Mouse (Mus musculus) CH12.LX (cell line): ENCODE data around the gene Bpifa1. TPM values are rescaled to one million over a fixed set of nuclear protein-coding genes. Genes with fewer than 3 reads are reported as not detected.

ENCODE experiments used
- DNase-seq: peaks from one replicate; pipeline ENCODE4 v3.0.0-alpha.2; 2013; ENCODE audit errors: extremely low read depth
- H3K27ac ChIP-seq: 2 replicates; pipeline ENCODE4 v1.5.1; 2012; ENCODE audit warnings: low read depth, mild to moderate bottlenecking, control low read depth, moderate library complexity; ENCODE audit not compliant: insufficient read depth
- H3K27me3 ChIP-seq: replicated peaks from 2 replicates; pipeline ENCODE3; 2012; ENCODE audit warnings: inconsistent platforms
- H3K36me3 ChIP-seq, 2 experiments: replicated peaks in 1 of 2; 2 replicates each; pipeline versions ENCODE3 to v1.6.1; 2012; ENCODE audit warnings: inconsistent platforms in 1 of 2, low read length in 1 of 2, mild to moderate bottlenecking in 1 of 2, mixed read lengths in 1 of 2, moderate library complexity in 1 of 2; ENCODE audit not compliant: control insufficient read depth in 1 of 2, insufficient read depth in 1 of 2
- H3K4me1 ChIP-seq, 2 experiments: 2 replicates each; pipeline ENCODE4 v1.6.1; 2012; ENCODE audit warnings: inconsistent platforms in 1 of 2, moderate library complexity in 1 of 2; ENCODE audit not compliant: insufficient read depth in 2 of 2, control insufficient read depth in 1 of 2
- H3K4me2 ChIP-seq: 2 replicates; pipeline ENCODE4 v1.6.1; 2012; ENCODE audit warnings: low read depth, mild to moderate bottlenecking, control low read depth; ENCODE audit not compliant: poor library complexity, insufficient read depth, severe bottlenecking
- H3K4me3 ChIP-seq, 3 experiments: fragments of 150-350 bp in 1 of 3; sonication (generic) in 1 of 3; replicated peaks in 1 of 3; 2 replicates each; pipeline versions ENCODE3 to v1.5.1; 2011 to 2012; ENCODE audit warnings: low read depth in 2 of 3, low read length in 2 of 3, mild to moderate bottlenecking in 2 of 3, moderate library complexity in 2 of 3, control low read depth in 1 of 3, improper control_type of control experiment in 1 of 3, inconsistent platforms in 1 of 3, mixed read lengths in 1 of 3; ENCODE audit not compliant: poor library complexity in 1 of 3
- H3K79me2 ChIP-seq: replicated peaks from 2 replicates; pipeline ENCODE4 v1.6.1; 2012; ENCODE audit warnings: mild to moderate bottlenecking, moderate library complexity; ENCODE audit not compliant: control insufficient read depth, poor library complexity, insufficient read depth, severe bottlenecking; ENCODE audit errors: extremely low read depth
- H3K9ac ChIP-seq: 2 replicates; pipeline ENCODE4 v1.6.1; 2012; ENCODE audit warnings: low read depth, mild to moderate bottlenecking, control low read depth, moderate library complexity; ENCODE audit not compliant: insufficient read depth
- H3K9me3 ChIP-seq: replicated peaks from 2 replicates; pipeline ENCODE3; 2012; ENCODE audit warnings: low read length, inconsistent platforms, mixed read lengths
- CHD1 ChIP-seq: IDR thresholded peaks from 2 replicates; pipeline ENCODE4 v1.6.1; 2012; ENCODE audit warnings: low read depth, low read length, improper control_type of control experiment, inconsistent platforms
- CHD2 ChIP-seq: IDR thresholded peaks from 2 replicates; pipeline ENCODE4 v1.6.1; 2011; ENCODE audit warnings: low read length, improper control_type of control experiment
- CTCF ChIP-seq, 2 experiments: IDR thresholded peaks in 1 of 2; conservative IDR thresholded peaks in 1 of 2; 2 replicates each; pipeline ENCODE4 v1.5.1; 2011 to 2012; ENCODE audit warnings: low read depth in 2 of 2, low read length in 2 of 2, improper control_type of control experiment in 1 of 2, inconsistent platforms in 1 of 2, mild to moderate bottlenecking in 1 of 2, moderate library complexity in 1 of 2
- EP300 ChIP-seq: IDR thresholded peaks from 2 replicates; pipeline ENCODE4 v1.6.1; 2011; ENCODE audit warnings: low read length, improper control_type of control experiment
- ETS1 ChIP-seq: conservative IDR thresholded peaks from 2 replicates; pipeline ENCODE4 v1.6.1; 2012; ENCODE audit warnings: low read depth, mild to moderate bottlenecking, inconsistent platforms, low read length, improper control_type of control experiment, moderate library complexity
- GABPA ChIP-seq: IDR thresholded peaks from 2 replicates; pipeline ENCODE4 v1.6.1; 2012; ENCODE audit warnings: low read depth, low read length, improper control_type of control experiment, inconsistent platforms; ENCODE audit not compliant: insufficient replicate concordance
- HCFC1 ChIP-seq: IDR thresholded peaks from 2 replicates; pipeline ENCODE4 v1.6.1; 2012; ENCODE audit warnings: low read depth, mild to moderate bottlenecking, inconsistent platforms, low read length, improper control_type of control experiment
- JUN ChIP-seq: IDR thresholded peaks from 2 replicates; pipeline ENCODE4 v1.6.1; 2011; ENCODE audit warnings: low read depth, mild to moderate bottlenecking, low read length, improper control_type of control experiment, moderate library complexity; ENCODE audit not compliant: insufficient read depth
- JUND ChIP-seq: conservative IDR thresholded peaks from 2 replicates; pipeline ENCODE4 v1.6.1; 2011; ENCODE audit warnings: low read depth, low read length, improper control_type of control experiment
- MAFK ChIP-seq: IDR thresholded peaks from 2 replicates; pipeline ENCODE4 v1.6.1; 2011; ENCODE audit warnings: low read length, improper control_type of control experiment; ENCODE audit not compliant: insufficient replicate concordance
- MAZ ChIP-seq: IDR thresholded peaks from 2 replicates; pipeline ENCODE4 v1.6.1; 2012; ENCODE audit warnings: low read depth, mild to moderate bottlenecking, inconsistent platforms, low read length, improper control_type of control experiment, moderate library complexity
- MEF2A ChIP-seq: IDR thresholded peaks from 2 replicates; pipeline ENCODE4 v1.6.1; 2014; ENCODE audit warnings: low read depth, mild to moderate bottlenecking, inconsistent platforms, low read length, improper control_type of control experiment, borderline replicate concordance
- MXI1 ChIP-seq: IDR thresholded peaks from 2 replicates; pipeline ENCODE4 v1.6.1; 2011; ENCODE audit warnings: mild to moderate bottlenecking, low read depth, low read length, improper control_type of control experiment
- MYC ChIP-seq: IDR thresholded peaks from 2 replicates; pipeline ENCODE4 v1.6.1; 2011; ENCODE audit warnings: low read depth, mild to moderate bottlenecking, improper control_type of control experiment, low read length
- NELFE ChIP-seq: IDR thresholded peaks from 2 replicates; pipeline ENCODE4 v1.6.1; 2011; ENCODE audit warnings: low read depth, low read length, improper control_type of control experiment
- NRF1 ChIP-seq: IDR thresholded peaks from 2 replicates; pipeline ENCODE4 v1.6.1; 2014; ENCODE audit warnings: low read depth, mild to moderate bottlenecking, inconsistent platforms, low read length, improper control_type of control experiment, moderate library complexity
- PAX5 ChIP-seq: IDR thresholded peaks from 2 replicates; pipeline ENCODE4 v1.6.1; 2012; ENCODE audit warnings: low read length, inconsistent platforms, mixed read lengths
- POLR2A ChIP-seq: IDR thresholded peaks from 2 replicates; pipeline ENCODE4 v1.6.1; 2011; ENCODE audit warnings: low read depth, mild to moderate bottlenecking, improper control_type of control experiment, low read length
- POLR2AphosphoS2 ChIP-seq: IDR thresholded peaks from 2 replicates; pipeline ENCODE4 v1.6.1; 2011; ENCODE audit warnings: low read depth, low read length, improper control_type of control experiment
- RAD21 ChIP-seq: IDR thresholded peaks from 2 replicates; pipeline ENCODE4 v1.6.1; 2011; ENCODE audit warnings: low read depth, mild to moderate bottlenecking, low read length, improper control_type of control experiment, moderate library complexity
- RCOR1 ChIP-seq: conservative IDR thresholded peaks from 2 replicates; pipeline ENCODE4 v1.6.1; 2012; ENCODE audit warnings: low read depth, mild to moderate bottlenecking, inconsistent platforms, low read length, improper control_type of control experiment
- SIN3A ChIP-seq: IDR thresholded peaks from 2 replicates; pipeline ENCODE4 v1.6.1; 2012; ENCODE audit warnings: low read length, improper control_type of control experiment, inconsistent platforms
- SMC3 ChIP-seq: IDR thresholded peaks from 2 replicates; pipeline ENCODE4 v1.6.1; 2011; ENCODE audit warnings: low read depth, low read length, improper control_type of control experiment
- TBP ChIP-seq: conservative IDR thresholded peaks from 2 replicates; pipeline ENCODE4 v1.6.1; 2011; ENCODE audit warnings: low read depth, low read length, improper control_type of control experiment
- UBTF ChIP-seq: IDR thresholded peaks from 2 replicates; pipeline ENCODE4 v1.6.1; 2012; ENCODE audit warnings: low read depth, mild to moderate bottlenecking, inconsistent platforms, low read length, improper control_type of control experiment, moderate library complexity
- USF2 ChIP-seq: conservative IDR thresholded peaks from 2 replicates; pipeline ENCODE4 v1.6.1; 2011; ENCODE audit warnings: low read depth, low read length, improper control_type of control experiment
- ZMIZ1 ChIP-seq: IDR thresholded peaks from 2 replicates; pipeline ENCODE4 v1.6.1; 2012; ENCODE audit warnings: low read depth, mild to moderate bottlenecking, inconsistent platforms, low read length, improper control_type of control experiment
- ZNF384 ChIP-seq: IDR thresholded peaks from 2 replicates; pipeline ENCODE4 v1.6.1; 2012; ENCODE audit warnings: low read depth, low read length, improper control_type of control experiment, inconsistent platforms
- dilution Hi-C: fragments of 300-500 bp; cut with MboI; formaldehyde crosslinking; loops from 2 replicates; pipeline ENCODE4 v1.14.3; 2020; ENCODE audit warnings: low sequenced_read_pairs; ENCODE audit not compliant: extremely low pct_unique_long_range_greater_than_20kb, extremely low pct_ligation_motif_present
- in situ Hi-C: fragments of 300-500 bp; cut with MboI; formaldehyde crosslinking; loops from 3 replicates; pipeline ENCODE4 v1.14.3; 2019; ENCODE audit warnings: low sequenced_read_pairs, low pct_ligation_motif_present, low pct_unique_long_range_greater_than_20kb, mixed read lengths
- polyA plus RNA-seq: library from polyadenylated mRNA; unstranded; fragments of >175 nt; gene quantifications from 2 replicates; pipeline ENCODE4 v1.2.1, GENCODE M21; 2012; ENCODE audit warnings: low read depth; ENCODE audit not compliant: insufficient read length
- total RNA-seq, 2 experiments: library from RNA; depleted of rRNA; stranded (reverse); fragments of 300-350 nt in 1 of 2; fragments of >200 nt in 1 of 2; gene quantifications; 2 replicates each; pipeline ENCODE4 v1.2.3; 2012 to 2014

Bpifa1 gene
- total and polyA plus RNA-seq, 3 experiments = not detected

- Histone ChIP-seq H3K79me2 (no peaks in the 10 kb centered on the region), H3K27me3 (peaks cover 79% of the 10 kb centered on the region)
- DNase-seq = peak; percentile 48
- TF ChIP-seq JUND = no peak
- TF ChIP-seq MAZ = no peak
- TF ChIP-seq MAFK = no peak
- no peak for TF ChIP-seq NRF1
- TF ChIP-seq NELFE = no peak
- TF ChIP-seq CTCF (conservative IDR thresholded peaks at IDR 0.05 in 1 of 2, IDR thresholded peaks at IDR 0.05 in 1 of 2; ENCODE audit: low read depth in 2 of 2, low read length in 2 of 2) = peak; percentile 75 to 79; a peak in 3 of 4 replicates
- no peak for TF ChIP-seq POLR2AphosphoS2
- no peak for TF ChIP-seq CHD1
- no peak for TF ChIP-seq MEF2A
- peak; percentile 49 for TF ChIP-seq SMC3
- no peak for TF ChIP-seq ETS1
- no peak for TF ChIP-seq POLR2A
- no peak for TF ChIP-seq GABPA
- no peak for TF ChIP-seq MYC
- peak; percentile 75 for TF ChIP-seq ZNF384
- peak; percentile 21 for TF ChIP-seq RAD21
- TF ChIP-seq, all 38 proteins: peak for 4
- Histone ChIP-seq H3K36me3 (no peaks in the 10 kb centered on the region), H3K4me3 (no peak overlapping the region), H3K27ac (no peak overlapping the region), H3K4me1 (no peaks in the 10 kb centered on the region), H3K9ac (no peak overlapping the region), H3K9me3 (peaks cover 12% of the 10 kb centered on the region), H3K4me2 (no peak overlapping the region)
- dilution Hi-C loops = no loop called here
- in situ Hi-C loops = no loop called here
Observed at GRCm38 (mm10) chr2:154158433-154158832, 15.8 kb downstream of the Bpifa1 start.

GRCm38 (mm10) chr2:154162307-154162706 lies 19.6 kb downstream of the Bpifa1 start, which contains the start of gene Bpifa5:
Gene Bpifa5 (plus strand): TSS chr2:154162607.
- Histone ChIP-seq H3K27me3 (peaks cover 82% of the 10 kb centered on the region), H3K4me1 (no peaks in the 10 kb centered on the region), H3K36me3 (no peaks in the 10 kb centered on the region), H3K27ac (no peak within 1 kb of the TSS), H3K9ac (no peak within 1 kb of the TSS), H3K4me3 (no peak within 1 kb of the TSS), H3K4me2 (no peak within 1 kb of the TSS), H3K79me2 (no peaks in the 10 kb centered on the region)
- in situ Hi-C loops = no loop called here
- dilution Hi-C loops = no loop called here
- DNase-seq = no peak
- TF ChIP-seq PAX5 (no peak), MYC (no peak), HCFC1 (no peak), MXI1 (no peak), SIN3A (no peak), JUN (no peak), EP300 (no peak), CHD2 (no peak), JUND (no peak), TBP (no peak), UBTF (no peak), ZMIZ1 (no peak), USF2 (no peak), RCOR1 (no peak)
- TF ChIP-seq, all 38 proteins: peak for 0
- H3K9me3 ChIP-seq = peaks cover 7% of the 10 kb centered on the region
